Comparison of ENCODE assay signal across 17 mouse cellular contexts in the genomic region with DNA sequence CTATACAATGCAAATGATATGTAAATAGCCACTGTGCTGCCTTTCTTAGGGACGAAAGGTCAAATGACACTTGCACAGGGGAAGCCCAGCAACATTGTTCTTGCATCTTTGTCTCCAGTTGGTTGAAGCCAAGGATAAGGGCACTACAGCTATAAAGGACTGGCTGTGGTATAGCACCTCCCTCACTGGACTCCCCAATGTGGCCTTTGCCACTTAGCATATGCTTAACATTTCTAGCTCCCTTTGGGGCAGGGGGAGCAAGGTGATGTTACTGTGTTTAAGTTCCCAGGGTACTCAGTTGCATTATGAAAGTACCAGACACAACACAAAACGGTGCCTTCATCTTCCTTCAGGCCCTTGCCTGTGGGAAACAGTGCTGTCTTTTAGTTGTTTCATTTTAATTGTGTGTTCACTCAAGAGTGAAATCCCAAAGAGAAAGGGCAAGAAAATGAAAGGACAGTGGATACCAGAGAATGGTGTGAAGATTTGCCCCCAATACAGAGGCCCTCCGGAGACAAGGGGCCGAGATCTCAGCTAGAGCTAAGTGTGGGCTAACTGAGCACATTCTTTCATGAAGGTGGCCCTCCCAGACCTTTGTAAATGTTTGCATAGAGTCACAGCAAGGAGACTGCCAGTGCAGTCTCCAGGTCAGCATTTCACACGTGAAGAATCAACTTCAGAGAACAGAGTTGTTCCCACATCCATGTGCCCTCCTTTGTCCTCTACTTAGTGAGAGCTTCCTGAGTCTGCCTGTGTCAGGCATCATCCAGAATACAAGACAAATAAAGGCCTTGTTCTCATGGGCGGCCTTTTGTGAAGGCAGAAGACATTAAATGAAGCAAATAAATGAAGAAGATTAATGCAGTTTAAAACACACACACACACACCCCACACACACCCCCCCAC. TPM values are rescaled to one million over a fixed set of nuclear protein-coding genes. Genes with fewer than 3 reads are reported as not detected.
DNase-seq lines count a peak whose midpoint lies in the region; ATAC-seq and TF ChIP-seq lines count a peak whose summit lies in the region.
"Had no signal": no experiment of that assay in that cellular context is flagged by ENCODE, and none has a peak within 500 bp of the region (broad histone marks: within the 10 kb centered on the region; RNA-seq: fewer than 3 reads in every experiment).

No protein-coding gene starts in this region.

- peak overlapping the region; percentile 69 for H3K27ac ChIP-seq in hindbrain, embryonic 10.5 days
- H3K27ac ChIP-seq in hindbrain, embryonic 13.5 days, result no peak overlapping the region
- 0 out of 2 replicates have a peak overlapping the region, but pooled peaks have one; percentile 16 for H3K27ac ChIP-seq in lung, embryonic 15.5 days
- H3K27ac ChIP-seq in embryonic facial prominence, embryonic 10.5 days (replicated peaks), result peak overlapping the region; percentile 30; the same call in 1 of the 2 replicates
- peak overlapping the region; percentile 60 for H3K27ac ChIP-seq in small intestine, adult 2 months (ENCODE audit: insufficient read depth, low read depth, low read length)
- H3K27ac ChIP-seq: limb, embryonic 12.5 days; liver, embryonic 14.5 days; midbrain, embryonic 13.5 days had no signal

- H3K9ac ChIP-seq in hindbrain, embryonic 13.5 days, result no peak overlapping the region
- H3K9ac ChIP-seq in lung, embryonic 15.5 days, result no peak overlapping the region
- H3K9ac ChIP-seq: limb, embryonic 12.5 days; liver, embryonic 14.5 days; midbrain, embryonic 13.5 days had no signal

- ATAC-seq in hindbrain, embryonic 13.5 days (ENCODE audit: low FRiP score), result no peak
- no peak for ATAC-seq in lung, embryonic 15.5 days (ENCODE audit: borderline replicate concordance, extremely low read depth, low FRiP score, low TSS enrichment)
- no peak for ATAC-seq in megakaryocyte, adult 5-6 weeks (ENCODE audit: poor library complexity, severe bottlenecking)
- ATAC-seq: hindbrain, embryonic 16.5 days; midbrain, embryonic 13.5 days had no signal

- no peak for TF ChIP-seq POLR2A in small intestine, adult 2 months (IDR thresholded peaks at IDR 0.05; ENCODE audit: low read depth, low read length)

- no peak overlapping the region for H3K4me2 ChIP-seq in hindbrain, embryonic 13.5 days
- H3K4me2 ChIP-seq in lung, embryonic 15.5 days, result no peak overlapping the region
- H3K4me2 ChIP-seq: limb, embryonic 12.5 days; midbrain, embryonic 13.5 days had no signal

- H3K4me3 ChIP-seq in hindbrain, embryonic 10.5 days, result no peak overlapping the region
- H3K4me3 ChIP-seq in hindbrain, embryonic 13.5 days, result no peak overlapping the region
- no peak overlapping the region for H3K4me3 ChIP-seq in lung, embryonic 15.5 days
- H3K4me3 ChIP-seq in embryonic facial prominence, embryonic 10.5 days, result no peak overlapping the region
- H3K4me3 ChIP-seq in small intestine, adult 2 months (ENCODE audit: low read depth, low read length), result no peak overlapping the region
- H3K4me3 ChIP-seq: erythroblast, embryonic 14.5 days; limb, embryonic 12.5 days; midbrain, embryonic 13.5 days had no signal

- 29% methylated on average over 6 of the region's 6 CpGs for WGBS in hindbrain, embryonic 10.5 days
- WGBS in hindbrain, embryonic 13.5 days, result 17% methylated on average over 6 of the region's 6 CpGs
- 46% methylated on average over 6 of the region's 6 CpGs for WGBS in lung, embryonic 15.5 days
- 59% methylated on average over 6 of the region's 6 CpGs for WGBS in embryonic facial prominence, embryonic 10.5 days
- WGBS in small intestine, adult 2 months, result 53% methylated on average over 6 of the region's 6 CpGs

- no peak for TF ChIP-seq CTCF in small intestine, adult 2 months (IDR thresholded peaks at IDR 0.05; ENCODE audit: extremely low read depth, insufficient read length, insufficient replicate concordance, low read depth, low read length)

- H3K36me3 ChIP-seq in hindbrain, embryonic 10.5 days, result no peaks in the 10 kb centered on the region
- H3K36me3 ChIP-seq in hindbrain, embryonic 13.5 days, result no peaks in the 10 kb centered on the region
- H3K36me3 ChIP-seq in lung, embryonic 15.5 days, result no peaks in the 10 kb centered on the region
- no peaks in the 10 kb centered on the region for H3K36me3 ChIP-seq in embryonic facial prominence, embryonic 10.5 days (replicated peaks)
- H3K36me3 ChIP-seq in small intestine, adult 2 months (ENCODE audit: control insufficient read depth, insufficient read depth, low read length), result no peaks in the 10 kb centered on the region
- H3K36me3 ChIP-seq: limb, embryonic 12.5 days; midbrain, embryonic 13.5 days had no signal

- H3K4me1 ChIP-seq in hindbrain, embryonic 10.5 days (replicated peaks), result peaks cover 18% of the 10 kb centered on the region
- peaks cover 4% of the 10 kb centered on the region for H3K4me1 ChIP-seq in hindbrain, embryonic 13.5 days (replicated peaks)
- H3K4me1 ChIP-seq in lung, embryonic 15.5 days, result peaks cover 16% of the 10 kb centered on the region
- H3K4me1 ChIP-seq in embryonic facial prominence, embryonic 10.5 days, result peaks cover 13% of the 10 kb centered on the region
- peaks cover 33% of the 10 kb centered on the region; the same call in 1 of the 2 replicates for H3K4me1 ChIP-seq in small intestine, adult 2 months (ENCODE audit: control insufficient read depth, insufficient read depth, insufficient read length, low read length)
- H3K4me1 ChIP-seq: limb, embryonic 12.5 days had no signal

- peak; percentile 16 for DNase-seq in hindbrain, embryonic 10.5 days (ENCODE audit: low spot score)
- DNase-seq in lung, adult 18-20 months, result no peak
- no peak for DNase-seq in embryonic facial prominence, embryonic 10.5 days (ENCODE audit: low spot score)
- DNase-seq: cerebellum, adult 9-10 months; gastrocnemius, postnatal 10 days; kidney, postnatal 14 days; lung, postnatal 4 days; right cerebral cortex, adult 18-20 months had no signal

- H3K27me3 ChIP-seq in hindbrain, embryonic 10.5 days (ENCODE audit: insufficient read depth, poor library complexity, severe bottlenecking), result no peaks in the 10 kb centered on the region
- H3K27me3 ChIP-seq in hindbrain, embryonic 13.5 days, result no peaks in the 10 kb centered on the region
- no peaks in the 10 kb centered on the region for H3K27me3 ChIP-seq in lung, embryonic 15.5 days
- no peaks in the 10 kb centered on the region for H3K27me3 ChIP-seq in embryonic facial prominence, embryonic 10.5 days (replicated peaks; ENCODE audit: low read depth, poor library complexity, severe bottlenecking)
- H3K27me3 ChIP-seq in small intestine, adult 2 months (ENCODE audit: control insufficient read depth, insufficient read depth, low read length), result no peaks in the 10 kb centered on the region
- H3K27me3 ChIP-seq: limb, embryonic 12.5 days; midbrain, embryonic 13.5 days had no signal

- peaks cover 5% of the 10 kb centered on the region for H3K9me3 ChIP-seq in hindbrain, embryonic 10.5 days
- H3K9me3 ChIP-seq in hindbrain, embryonic 13.5 days, result peaks cover 9% of the 10 kb centered on the region; the same call in 1 of the 2 replicates
- H3K9me3 ChIP-seq in lung, embryonic 15.5 days, result no peaks in the 10 kb centered on the region
- H3K9me3 ChIP-seq in embryonic facial prominence, embryonic 10.5 days, result peaks cover 11% of the 10 kb centered on the region
- H3K9me3 ChIP-seq: midbrain, embryonic 13.5 days had no signal

RNA-seq across cellular contexts. Expression of gene Exph5, which starts 28.1 kb away (rescaled TPM):
- polyA plus RNA-seq in hindbrain, embryonic 10.5 days (2016; fragmentation: Nextera tagmentation; extraction: Ambion mirVana), result 0.70 and 1.3 TPM in 2 replicates
- 0.06 and 0.25 TPM in 2 replicates for polyA plus RNA-seq in hindbrain, embryonic 13.5 days (2015; fragmentation: Nextera tagmentation; extraction: Ambion mirVana)
- polyA plus RNA-seq in lung, embryonic 15.5 days (2015; fragmentation: Nextera tagmentation; extraction: Ambion mirVana), result 5.8 and 7.0 TPM in 2 replicates
- 1.7 TPM in 2 replicates for polyA plus RNA-seq in embryonic facial prominence, embryonic 10.5 days (2016; fragmentation: Nextera tagmentation; extraction: Ambion mirVana)
- 1.3 and 2.6 TPM in 2 replicates for polyA plus RNA-seq in small intestine, adult 2 months (2012; rRNA removed)
- not detected in 2 replicates for total RNA-seq in megakaryocyte, adult 5-6 weeks (2015)
- total RNA-seq in megakaryocyte, adult 5-6 weeks (2017), result 0.11 TPM in 1 of 2 replicates, not detected in the other
- polyA plus RNA-seq: erythroblast, embryonic 14.5 days had no signal

RNA-seq across cellular contexts. Expression of gene Kdelc2, which starts 54.3 kb away (rescaled TPM):
- polyA plus RNA-seq in hindbrain, embryonic 10.5 days (2016; fragmentation: Nextera tagmentation; extraction: Ambion mirVana), result 8.6 and 10.9 TPM in 2 replicates
- 6.6 and 7.8 TPM in 2 replicates for polyA plus RNA-seq in hindbrain, embryonic 13.5 days (2015; fragmentation: Nextera tagmentation; extraction: Ambion mirVana)
- polyA plus RNA-seq in lung, embryonic 15.5 days (2015; fragmentation: Nextera tagmentation; extraction: Ambion mirVana), result 49.1 and 53.0 TPM in 2 replicates
- polyA plus RNA-seq in embryonic facial prominence, embryonic 10.5 days (2016; fragmentation: Nextera tagmentation; extraction: Ambion mirVana), result 9.7 and 10.3 TPM in 2 replicates
- polyA plus RNA-seq in small intestine, adult 2 months (2012; rRNA removed), result 1.5 and 2.6 TPM in 2 replicates
- total RNA-seq in megakaryocyte, adult 5-6 weeks (2015), result 3.9 and 4.0 TPM in 2 replicates
- 4.2 and 4.6 TPM in 2 replicates for total RNA-seq in megakaryocyte, adult 5-6 weeks (2017)
- polyA plus RNA-seq: erythroblast, embryonic 14.5 days had no signal
